Mouse (Mus musculus) 3134 (cell line): Measurements from ENCODE around the gene Rai1.

Source experiments
- DNase-seq: peaks from one replicate; pipeline ENCODE4 v3.0.0-alpha.2; 2011; ENCODE audit warnings: low spot score; ENCODE audit not compliant: insufficient read length; ENCODE audit errors: extremely low read depth

Rai1 gene

DNA sequence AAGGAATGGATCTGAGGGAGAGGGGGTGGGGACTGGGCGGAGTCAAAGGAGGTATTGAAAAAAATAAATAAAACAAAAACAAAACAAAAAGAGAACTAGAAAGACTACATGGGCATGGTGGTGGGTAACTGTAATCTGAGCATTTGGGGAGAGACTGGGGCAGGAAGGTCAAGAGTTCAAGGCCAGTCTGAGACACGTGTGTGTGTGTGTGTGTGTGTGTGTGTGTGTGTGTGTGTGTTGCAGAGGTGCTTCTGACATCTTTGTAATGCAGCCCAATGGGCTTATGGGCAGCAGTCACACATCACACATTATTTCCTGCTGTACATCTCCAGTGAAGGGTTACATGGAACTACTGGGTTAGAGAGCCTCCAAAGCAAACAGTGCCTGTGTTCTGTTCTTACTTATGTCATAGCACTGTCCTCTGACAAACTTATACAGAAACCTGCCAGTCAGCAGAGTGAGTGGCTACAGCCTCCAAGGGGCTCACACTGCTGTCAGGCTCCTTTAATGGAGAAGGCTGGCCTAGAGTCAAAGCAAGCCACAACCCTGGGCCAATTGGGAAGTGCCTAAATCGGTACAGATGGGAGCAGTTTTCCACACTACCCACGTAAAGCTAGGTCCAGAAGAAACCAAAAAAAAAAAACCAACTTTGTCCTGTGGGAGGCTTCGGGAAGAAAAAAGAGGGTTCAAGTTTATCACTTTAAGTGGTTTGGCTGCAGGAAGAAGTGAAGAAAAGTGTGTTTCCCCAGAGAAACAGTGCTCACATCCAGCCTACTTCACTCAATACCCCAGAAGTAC is 143.1 kb downstream of the Rai1 start:
- no peak for DNase-seq
